Mouse (Mus musculus) bone marrow, adult 2 months (tissue): ENCODE results near the gene Nsd1.

Experiments
- CTCF ChIP-seq: fragments of 200-500 bp; IDR thresholded peaks from 2 replicates; pipeline ENCODE4 v1.5.1; 2011; ENCODE audit warnings: low read length, control low read depth; ENCODE audit not compliant: control insufficient read depth, insufficient read depth
- POLR2A ChIP-seq: fragments of 200-500 bp; IDR thresholded peaks from 2 replicates; pipeline ENCODE4 v1.6.1; 2011; ENCODE audit warnings: low read depth, mild to moderate bottlenecking, control low read depth, low read length, borderline replicate concordance; ENCODE audit not compliant: control insufficient read depth

DNA sequence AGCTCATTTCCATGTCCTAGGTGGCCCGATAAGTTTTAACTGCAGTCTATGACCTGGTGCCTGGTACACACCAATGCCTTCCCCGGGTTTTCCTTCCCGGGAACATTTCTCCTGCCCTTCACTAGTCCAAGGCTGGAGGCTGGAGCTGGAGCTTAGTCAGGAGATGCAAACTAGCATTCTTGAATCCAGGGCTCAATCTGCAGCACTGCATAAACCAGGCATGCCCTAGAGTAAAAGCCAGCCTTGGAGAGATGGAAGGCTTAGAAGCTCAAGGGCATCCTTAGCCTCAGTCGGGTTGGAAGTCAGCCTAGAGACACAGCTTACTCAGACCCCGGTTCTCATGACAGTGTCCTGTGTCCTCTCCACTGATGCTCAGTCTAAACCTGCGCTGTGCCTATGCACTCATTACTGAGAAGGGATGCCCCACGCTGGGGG lies 37.2 kb upstream of the Nsd1 start:
- TF ChIP-seq CTCF (no peak), POLR2A (no peak)
